Mouse (Mus musculus): ENCODE measurements around the gene Nop56. TPM values are rescaled to one million over a fixed set of nuclear protein-coding genes. Genes with fewer than 3 reads are reported as not detected.
A peak's percentile ranks its signal among the peaks of the same experiment; 100 is the strongest.

Nop56 gene
- total and polyA plus RNA-seq, 2 experiments from 2014 or later: 104 to 302 TPM

DNA sequence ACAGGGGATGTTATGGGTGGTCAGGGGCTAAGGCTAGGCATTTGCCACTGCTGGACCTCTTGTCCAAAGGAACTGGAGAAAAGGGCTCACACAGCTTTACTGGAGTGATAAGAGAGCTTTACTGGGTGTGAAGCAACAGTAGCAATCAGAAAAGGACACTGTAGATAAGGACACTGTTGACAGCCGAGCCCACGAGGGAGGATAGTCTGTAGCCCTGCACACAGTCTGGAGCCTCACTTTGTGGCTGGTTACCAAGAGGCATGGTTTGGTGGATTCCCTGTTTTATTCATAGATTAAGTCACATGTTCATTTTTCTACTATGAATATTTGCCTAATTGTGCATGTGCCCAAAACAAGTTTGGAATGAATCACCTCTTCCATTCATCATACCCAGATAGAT is 11.8 kb upstream of the Nop56 start:
- WGBS: 96% methylated on average over 2 of the region's 2 CpGs
- DNase-seq (ENCODE audit: low spot score): no peak
- Histone ChIP-seq H3K4me1 (ENCODE audit: insufficient read depth, low read length) (no peaks in the 10 kb centered on the region), H3K36me3 (ENCODE audit: insufficient read depth, low read length) (no peaks in the 10 kb centered on the region), H3K4me3 (ENCODE audit: low read depth, low read length) (no peak overlapping the region), H3K4me2 (ENCODE audit: low read depth, low read length, poor library complexity, severe bottlenecking) (no peak overlapping the region), H3K9ac (replicated peaks; ENCODE audit: low read length, poor library complexity, severe bottlenecking) (no peak overlapping the region), H3K9me3 (ENCODE audit: low read length) (no peaks in the 10 kb centered on the region), H3K27ac (ENCODE audit: low read depth, low read length) (no peak overlapping the region), H3K27me3 (ENCODE audit: insufficient read depth, low read length) (no peaks in the 10 kb centered on the region)
- TF ChIP-seq CTCF (IDR thresholded peaks at IDR 0.05): no peak
- ATAC-seq (ENCODE audit: low FRiP score): no peak

DNA sequence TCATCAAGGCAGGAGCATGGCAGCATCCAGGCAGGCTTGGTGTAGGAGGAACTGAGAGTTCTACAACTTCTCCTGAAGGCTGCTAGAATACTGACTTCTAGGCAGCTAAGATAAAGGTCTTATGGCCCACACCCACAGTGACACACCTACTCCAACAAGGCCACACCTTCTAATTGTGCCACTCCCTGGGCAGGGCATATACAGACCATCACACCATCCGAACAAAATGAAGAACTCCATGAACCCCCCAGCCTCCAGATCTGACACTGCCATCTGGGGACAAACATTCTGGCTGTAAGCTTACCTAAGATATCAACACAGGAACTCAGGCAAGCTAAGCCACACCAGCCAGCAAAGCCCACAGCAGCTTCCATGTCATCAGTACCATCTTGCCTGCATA is 8.7 kb upstream of the Nop56 start:
- no peaks in the 10 kb centered on the region for H3K9me3 ChIP-seq (ENCODE audit: low read length)
- no peaks in the 10 kb centered on the region for H3K4me1 ChIP-seq (ENCODE audit: insufficient read depth, low read length)
- TF ChIP-seq CTCF (IDR thresholded peaks at IDR 0.05): no peak
- H3K27me3 ChIP-seq (ENCODE audit: insufficient read depth, low read length): no peaks in the 10 kb centered on the region
- no peak overlapping the region for H3K27ac ChIP-seq (ENCODE audit: low read depth, low read length)
- no peak overlapping the region for H3K4me3 ChIP-seq (ENCODE audit: low read depth, low read length)
- H3K36me3 ChIP-seq (ENCODE audit: insufficient read depth, low read length): no peaks in the 10 kb centered on the region
- no peak overlapping the region for H3K9ac ChIP-seq (replicated peaks; ENCODE audit: low read length, poor library complexity, severe bottlenecking)
- ATAC-seq (ENCODE audit: low FRiP score) (no peak), DNase-seq (ENCODE audit: low spot score) (no peak)
- H3K4me2 ChIP-seq (ENCODE audit: low read depth, low read length, poor library complexity, severe bottlenecking): no peak overlapping the region
- 100% methylated on average over 1 of the region's 1 CpGs for WGBS

DNA sequence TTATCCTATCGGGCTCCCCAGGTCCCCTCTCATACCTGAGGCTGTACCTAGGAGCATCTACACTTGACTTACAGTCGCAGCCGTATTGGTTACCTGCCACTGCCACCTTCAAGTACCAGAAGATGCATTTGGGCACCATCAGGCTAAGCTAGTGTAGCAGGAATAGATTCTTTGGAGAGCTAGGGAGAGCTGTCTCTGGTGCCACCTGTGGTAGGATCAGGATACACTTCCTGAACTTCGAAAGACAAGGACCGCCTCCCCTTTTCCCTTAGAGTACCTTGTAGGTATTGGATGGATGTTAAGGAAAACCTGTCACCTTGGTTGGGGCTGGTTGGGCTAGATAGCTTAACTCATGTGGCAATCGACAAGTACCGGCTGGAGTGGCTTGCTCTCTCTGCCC is 6.2 kb upstream of the Nop56 start:
- H3K4me2 ChIP-seq (ENCODE audit: low read depth, low read length, poor library complexity, severe bottlenecking): no peak overlapping the region
- H3K36me3 ChIP-seq (ENCODE audit: insufficient read depth, low read length): no peaks in the 10 kb centered on the region
- H3K4me1 ChIP-seq (ENCODE audit: insufficient read depth, low read length): peaks cover under 1% of the 10 kb centered on the region; the same call in 1 of the 2 replicates
- H3K27me3 ChIP-seq (ENCODE audit: insufficient read depth, low read length): no peaks in the 10 kb centered on the region
- WGBS: 67% methylated on average over 7 of the region's 7 CpGs
- H3K9ac ChIP-seq (replicated peaks; ENCODE audit: low read length, poor library complexity, severe bottlenecking): no peak overlapping the region
- H3K27ac ChIP-seq (ENCODE audit: low read depth, low read length): no peak overlapping the region
- DNase-seq (ENCODE audit: low spot score) (no peak), ATAC-seq (ENCODE audit: low FRiP score) (no peak)
- H3K9me3 ChIP-seq (ENCODE audit: low read length): no peaks in the 10 kb centered on the region
- no peak overlapping the region for H3K4me3 ChIP-seq (ENCODE audit: low read depth, low read length)
- TF ChIP-seq CTCF (IDR thresholded peaks at IDR 0.05): peak; percentile 10; the same call in 1 of the 2 replicates

DNA sequence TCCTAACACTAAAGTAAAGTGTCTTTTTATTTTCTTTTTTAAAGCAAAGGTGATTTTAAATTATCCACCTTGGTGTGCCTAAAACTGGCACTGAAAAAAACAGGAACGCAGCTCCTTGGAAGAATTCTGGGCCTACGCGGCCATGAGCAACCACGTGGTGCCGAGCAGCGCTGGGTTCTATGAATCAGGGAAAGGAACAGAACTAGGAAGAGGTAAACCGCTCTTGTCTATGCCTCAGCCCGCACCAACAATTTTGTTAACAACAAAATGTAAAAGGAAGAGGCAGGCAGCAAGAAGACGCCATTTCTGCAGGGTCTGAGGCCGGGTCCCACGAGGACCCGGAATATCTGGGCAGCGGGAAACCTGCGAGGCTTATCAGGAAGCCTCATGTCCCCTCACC is 498 bp upstream of the Nop56 start:
- H3K36me3 ChIP-seq (ENCODE audit: insufficient read depth, low read length): peaks cover 28% of the 10 kb centered on the region
- no peak for DNase-seq (ENCODE audit: low spot score)
- H3K9ac ChIP-seq (replicated peaks; ENCODE audit: low read length, poor library complexity, severe bottlenecking): peak overlapping the region; percentile 89
- H3K4me1 ChIP-seq (ENCODE audit: insufficient read depth, low read length): peaks cover 4% of the 10 kb centered on the region; the same call in 1 of the 2 replicates
- H3K27me3 ChIP-seq (ENCODE audit: insufficient read depth, low read length): no peaks in the 10 kb centered on the region
- peak overlapping the region; percentile 53 for H3K4me3 ChIP-seq (ENCODE audit: low read depth, low read length)
- WGBS: 2% methylated on average over 14 of the region's 14 CpGs
- peak overlapping the region; percentile 52 for H3K4me2 ChIP-seq (ENCODE audit: low read depth, low read length, poor library complexity, severe bottlenecking)
- H3K9me3 ChIP-seq (ENCODE audit: low read length): no peaks in the 10 kb centered on the region
- H3K27ac ChIP-seq (ENCODE audit: low read depth, low read length): peak overlapping the region; percentile 95
- no peak for TF ChIP-seq CTCF (IDR thresholded peaks at IDR 0.05)
- peak; percentile 26 for ATAC-seq (ENCODE audit: low FRiP score)

DNA sequence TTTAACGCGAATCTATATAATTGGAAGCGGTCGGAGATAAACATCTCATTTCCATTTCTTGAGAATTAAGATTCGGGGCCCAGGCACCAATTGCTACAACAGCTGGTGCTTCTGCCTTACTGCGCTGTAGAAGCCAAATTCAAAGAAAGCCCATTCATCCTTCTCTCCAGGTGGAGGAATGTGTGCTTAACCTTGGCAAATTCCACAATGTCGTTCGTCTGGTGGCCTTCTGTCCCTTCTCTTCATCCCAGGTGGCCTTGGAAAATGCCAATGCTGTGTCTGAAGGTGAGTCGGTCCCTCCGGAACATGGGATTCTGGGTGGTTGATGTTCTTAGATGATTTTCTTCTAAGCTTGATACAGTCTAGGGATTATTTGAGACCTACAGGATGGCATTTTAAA is 632 bp downstream of the Nop56 start:
- H3K4me2 ChIP-seq (ENCODE audit: low read depth, low read length, poor library complexity, severe bottlenecking): peak overlapping the region; percentile 80
- peaks cover 35% of the 10 kb centered on the region for H3K36me3 ChIP-seq (ENCODE audit: insufficient read depth, low read length)
- H3K9ac ChIP-seq (replicated peaks; ENCODE audit: low read length, poor library complexity, severe bottlenecking): peak overlapping the region; percentile 89
- peaks cover 4% of the 10 kb centered on the region; the same call in 1 of the 2 replicates for H3K4me1 ChIP-seq (ENCODE audit: insufficient read depth, low read length)
- H3K27ac ChIP-seq (ENCODE audit: low read depth, low read length): peak overlapping the region; percentile 95
- peak overlapping the region; percentile 53 for H3K4me3 ChIP-seq (ENCODE audit: low read depth, low read length)
- no peaks in the 10 kb centered on the region for H3K27me3 ChIP-seq (ENCODE audit: insufficient read depth, low read length)
- no peak for TF ChIP-seq CTCF (IDR thresholded peaks at IDR 0.05)
- ATAC-seq (ENCODE audit: low FRiP score) (no peak), DNase-seq (ENCODE audit: low spot score) (no peak)
- H3K9me3 ChIP-seq (ENCODE audit: low read length): no peaks in the 10 kb centered on the region
- WGBS: 3% methylated on average over 10 of the region's 10 CpGs

DNA sequence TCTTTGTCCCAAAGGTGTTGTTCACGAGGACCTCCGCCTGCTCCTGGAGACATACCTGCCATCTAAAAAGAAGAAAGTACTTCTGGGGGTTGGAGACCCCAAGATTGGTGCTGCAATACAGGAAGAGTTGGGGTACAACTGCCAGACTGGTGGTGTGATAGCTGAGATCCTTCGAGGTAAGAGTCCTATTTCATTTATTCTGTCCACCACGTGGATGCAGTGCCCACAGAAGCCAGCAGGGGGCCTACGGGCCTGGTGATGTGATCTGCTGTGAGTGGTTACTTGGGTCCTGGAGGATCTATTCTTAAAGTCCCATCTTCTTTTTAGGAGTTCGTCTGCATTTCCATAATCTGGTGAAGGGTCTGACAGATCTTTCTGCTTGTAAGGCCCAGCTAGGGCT is 1.4 kb downstream of the Nop56 start:
- DNase-seq (ENCODE audit: low spot score) (peak; percentile 65), ATAC-seq (ENCODE audit: low FRiP score) (no peak)
- Histone ChIP-seq H3K4me1 (ENCODE audit: insufficient read depth, low read length) (peaks cover 4% of the 10 kb centered on the region; the same call in 1 of the 2 replicates), H3K27me3 (ENCODE audit: insufficient read depth, low read length) (no peaks in the 10 kb centered on the region), H3K9ac (replicated peaks; ENCODE audit: low read length, poor library complexity, severe bottlenecking) (0 out of 2 replicates have a peak overlapping the region, but pooled peaks have one; percentile 89), H3K9me3 (ENCODE audit: low read length) (no peaks in the 10 kb centered on the region), H3K4me2 (ENCODE audit: low read depth, low read length, poor library complexity, severe bottlenecking) (peak overlapping the region; percentile 80), H3K27ac (ENCODE audit: low read depth, low read length) (no peak overlapping the region), H3K4me3 (ENCODE audit: low read depth, low read length) (peak overlapping the region; percentile 53), H3K36me3 (ENCODE audit: insufficient read depth, low read length) (peaks cover 42% of the 10 kb centered on the region)
- peak; percentile 80 for TF ChIP-seq CTCF (IDR thresholded peaks at IDR 0.05)
- 47% methylated on average over 6 of the region's 6 CpGs for WGBS

Data from midbrain, postnatal 0 days (tissue).